Mouse (Mus musculus) inflammation-experienced regulatory T-cells, adult 6 months (primary cell): ENCODE measurements around the gene Gm49333. TPM values are rescaled to one million over a fixed set of nuclear protein-coding genes. Genes with fewer than 3 reads are reported as not detected.
"Not testable (repeated sequence)": the region's sequence is repeated elsewhere in the genome, so short reads cannot be mapped to it uniquely, and the experiment has no call there.

Source experiments
- ATAC-seq: one replicate; pipeline ENCODE4 v1.8.0; 2017
- polyA plus RNA-seq, 3 experiments: library from polyadenylated mRNA; unstranded; fragments of 100-300 nt; shearing (Covaris generic); gene quantifications; one replicate each; pipeline ENCODE4 v1.2.1; 2017

Gene Gm49333
- polyA plus RNA-seq, 3 experiments from 2014 or later: not detected

DNA sequence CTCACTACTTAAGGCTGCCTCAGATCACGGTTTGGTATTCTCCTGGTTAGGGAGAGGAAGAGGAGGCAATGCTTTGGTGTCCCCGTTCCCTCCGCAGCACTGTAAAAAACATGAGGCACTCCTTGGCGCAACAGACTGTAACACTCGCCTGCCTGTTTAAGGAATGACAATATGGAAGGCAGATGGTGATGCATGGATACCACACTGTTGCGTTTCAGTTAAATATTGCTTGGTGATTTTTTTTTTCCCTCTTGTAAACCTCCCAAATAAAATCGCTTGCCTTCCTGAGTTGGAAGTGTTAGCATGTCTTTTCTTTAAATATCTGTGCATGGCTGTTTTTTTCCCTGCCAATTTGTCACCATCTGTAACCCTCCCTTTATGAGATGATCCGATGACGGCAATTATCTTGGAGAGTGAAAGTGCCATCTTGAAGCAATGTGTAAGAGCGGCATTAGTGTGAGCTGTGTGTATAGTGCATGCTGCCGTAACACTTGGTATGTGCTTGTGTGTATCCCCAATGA is 17.5 kb downstream of the Gm49333 start:
- no peak for ATAC-seq

DNA sequence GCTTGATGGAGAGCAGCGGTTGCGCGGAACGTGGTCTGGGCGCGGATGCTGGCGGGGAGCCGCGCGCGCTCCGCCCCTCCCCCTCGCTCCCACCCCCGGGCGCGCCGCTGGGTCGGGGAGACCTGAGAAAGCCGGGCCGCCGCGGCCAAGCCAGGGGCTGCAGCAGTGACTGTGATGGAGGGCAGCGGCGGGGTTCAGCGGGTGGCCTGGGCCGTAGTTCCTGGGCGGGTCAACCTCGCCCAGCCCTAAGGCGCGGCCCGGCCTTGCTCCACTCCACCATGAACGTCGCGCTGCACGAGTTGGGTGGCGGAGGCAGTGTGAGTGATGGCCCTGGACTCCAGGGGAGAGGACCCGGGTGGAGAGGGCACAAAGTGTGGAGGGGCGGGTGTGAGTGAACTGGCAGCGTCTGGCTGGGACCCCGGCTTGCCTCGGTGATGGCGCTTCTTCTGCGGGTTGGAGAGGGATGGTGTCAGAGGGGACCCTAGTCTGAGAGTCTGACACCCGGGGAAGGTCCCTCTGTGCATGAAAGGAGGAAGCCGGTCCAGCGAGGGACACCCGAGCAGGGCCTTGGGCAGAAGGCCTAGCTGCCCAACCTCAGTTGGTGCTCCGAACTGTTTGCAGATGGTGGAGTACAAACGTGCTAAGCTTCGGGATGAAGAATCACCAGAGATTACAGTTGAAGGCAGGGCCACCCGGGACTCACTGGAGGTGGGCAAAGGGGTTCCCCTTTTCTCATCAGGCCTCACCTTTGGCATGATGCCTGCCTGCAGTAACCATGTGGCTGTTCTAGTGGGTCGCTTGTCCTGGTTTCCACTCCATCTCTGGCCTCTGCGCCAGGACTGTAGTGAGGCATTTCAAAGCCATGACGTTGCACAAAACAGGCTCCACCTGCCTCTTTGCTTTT is 18.6 kb downstream of the Gm49333 start, which contains the start of gene Ece2:
Gene Ece2 (plus strand): TSS at position 98 of the 904 bp plus-strand sequence.
- no peak for ATAC-seq

- ATAC-seq: no peak
Measured at GRCm38 (mm10) chr16:20637410-20637809, 26.0 kb downstream of the Gm49333 start.

GRCm38 (mm10) chr16:20638367-20638766 is 27.0 kb downstream of the Gm49333 start:
- no peak for ATAC-seq

- ATAC-seq: peak; percentile 43
Measured at GRCm38 (mm10) chr16:20642161-20642560, 30.8 kb downstream of the Gm49333 start.

GRCm38 (mm10) chr16:20643911-20644310 is 32.5 kb downstream of the Gm49333 start:
- no peak for ATAC-seq

GRCm38 (mm10) chr16:20651076-20651946 is 39.9 kb downstream of the Gm49333 start, which contains the start of gene Psmd2:
Gene Psmd2, plus strand, starts transcription at chr16:20651652.
- peak; percentile 97 for ATAC-seq

- ATAC-seq: no peak
Measured at GRCm38 (mm10) chr16:20651947-20652310, 40.5 kb downstream of the Gm49333 start.

- no peak for ATAC-seq
Measured at GRCm38 (mm10) chr16:20653315-20653714, 41.9 kb downstream of the Gm49333 start.

GRCm38 (mm10) chr16:20657661-20658060 is 46.3 kb downstream of the Gm49333 start:
- no peak for ATAC-seq

DNA sequence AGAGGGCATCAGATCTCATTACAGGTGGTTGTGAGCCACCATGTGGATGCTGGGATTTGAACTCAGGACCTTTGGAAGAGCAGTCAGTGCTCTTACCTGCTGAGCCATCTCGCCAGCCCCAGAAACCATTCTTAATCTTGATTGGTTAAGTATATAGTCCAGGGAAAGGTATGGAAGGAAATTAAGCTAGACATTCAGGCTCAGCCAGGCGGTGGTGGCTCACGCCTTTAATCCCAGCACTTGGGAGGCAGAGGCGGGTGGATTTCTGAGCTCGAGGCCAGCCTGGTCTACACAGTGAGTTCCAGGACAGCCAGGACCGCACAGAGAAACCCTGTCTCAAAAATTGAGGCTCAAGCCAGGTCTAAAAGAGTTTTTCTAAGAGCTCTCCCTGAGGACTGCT is 56.6 kb downstream of the Gm49333 start, which contains the start of gene Eif4g1:
Gene Eif4g1 (plus strand): TSS at position 301 of the 400 bp plus-strand sequence.
- ATAC-seq: not testable (repeated sequence)

DNA sequence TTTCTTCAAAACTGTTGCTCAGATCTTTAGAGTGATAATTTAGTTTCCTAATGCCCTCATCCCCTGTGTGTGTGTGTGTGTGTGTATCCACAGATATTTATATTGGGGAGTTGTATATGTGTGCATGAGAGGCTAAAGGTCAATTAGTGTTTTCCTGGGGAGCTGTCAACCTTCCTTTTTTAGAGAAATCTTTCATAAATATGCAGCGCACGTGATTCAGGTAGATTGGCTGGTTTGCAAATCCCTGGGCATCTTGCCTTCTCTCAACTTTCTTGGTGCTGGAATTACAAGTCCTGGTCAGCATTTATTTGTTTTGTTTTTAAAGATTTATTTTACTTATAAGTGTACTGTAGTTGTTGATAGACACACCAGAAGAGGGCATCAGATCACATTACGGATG is 58.9 kb downstream of the Gm49333 start:
- no peak for ATAC-seq

DNA sequence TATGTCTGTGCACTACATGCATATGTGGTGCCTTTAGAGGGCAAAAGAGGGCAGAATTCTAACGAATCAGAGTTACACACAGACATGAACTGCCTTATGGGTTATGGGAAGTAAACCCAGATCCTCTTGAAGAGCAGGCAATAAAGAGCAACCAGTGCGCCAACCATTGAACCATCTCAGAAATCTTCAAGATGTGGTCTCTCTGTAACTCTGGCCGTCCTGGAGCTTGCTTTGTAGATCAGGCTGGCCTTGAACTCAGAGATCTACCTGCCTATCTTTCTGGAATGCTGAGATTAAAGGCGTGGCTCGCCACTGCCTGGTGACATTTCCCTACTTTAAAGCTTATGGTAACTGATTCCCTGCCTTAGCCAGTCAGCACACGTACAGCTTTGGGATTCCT is 60.5 kb downstream of the Gm49333 start:
- ATAC-seq: no peak

DNA sequence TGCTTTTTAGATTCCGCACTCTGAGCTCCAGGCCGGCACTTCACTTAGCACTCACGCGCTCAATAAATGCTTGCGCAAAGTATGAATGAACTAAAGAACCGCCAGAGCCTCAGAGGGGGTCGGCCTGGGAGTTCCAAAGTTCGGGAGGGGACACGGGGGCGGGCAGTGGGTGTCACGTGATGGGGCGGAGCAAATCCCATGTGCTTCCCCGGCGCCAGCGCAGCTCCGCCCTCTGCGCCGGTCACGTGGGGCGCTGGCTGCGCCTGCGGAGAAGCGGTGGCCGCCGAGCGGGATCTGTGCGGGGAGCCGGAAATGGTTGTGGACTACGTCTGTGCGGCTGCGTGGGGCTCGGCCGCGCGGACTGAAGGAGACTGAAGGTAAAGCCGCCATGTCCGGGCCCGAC is 61.1 kb downstream of the Gm49333 start:
- peak; percentile 91 for ATAC-seq

DNA sequence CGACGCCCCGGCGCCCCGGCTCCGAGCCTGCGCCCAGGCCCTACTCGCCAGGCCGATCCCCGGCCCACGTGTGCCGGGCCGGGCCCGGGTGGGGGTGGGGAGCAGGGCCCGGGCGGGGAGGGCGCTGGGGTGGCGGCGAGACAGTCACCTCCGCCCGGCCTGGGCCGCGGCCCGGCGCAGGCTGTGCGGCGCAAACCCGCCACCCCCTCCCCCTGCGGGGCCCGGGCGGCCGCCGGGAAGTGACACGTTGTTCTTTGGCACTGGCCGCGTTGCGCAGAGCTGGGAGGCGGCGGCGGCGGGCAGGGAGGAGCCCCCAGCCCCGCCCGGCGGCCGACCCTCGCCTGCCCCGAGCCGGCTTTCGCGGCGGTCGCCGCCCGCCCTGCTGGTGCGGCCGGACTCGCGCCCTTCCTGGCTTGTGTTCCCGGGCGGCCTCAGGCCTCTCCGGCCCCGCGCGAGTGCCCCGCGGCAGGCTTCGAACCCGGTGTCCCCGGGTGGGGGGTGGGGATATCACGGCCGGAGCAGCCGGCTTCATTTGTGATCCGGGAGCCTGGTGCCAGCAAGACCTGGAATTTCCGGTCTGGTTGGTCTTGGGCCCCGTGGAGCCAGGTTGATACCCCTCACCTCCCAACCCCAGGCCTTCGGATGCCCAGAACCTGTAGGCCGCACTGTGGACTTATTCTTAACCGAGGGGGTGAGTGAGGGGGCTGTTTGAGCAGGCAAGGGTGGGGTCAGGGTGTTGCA is 61.7 kb downstream of the Gm49333 start:
- ATAC-seq: peak; percentile 33

DNA sequence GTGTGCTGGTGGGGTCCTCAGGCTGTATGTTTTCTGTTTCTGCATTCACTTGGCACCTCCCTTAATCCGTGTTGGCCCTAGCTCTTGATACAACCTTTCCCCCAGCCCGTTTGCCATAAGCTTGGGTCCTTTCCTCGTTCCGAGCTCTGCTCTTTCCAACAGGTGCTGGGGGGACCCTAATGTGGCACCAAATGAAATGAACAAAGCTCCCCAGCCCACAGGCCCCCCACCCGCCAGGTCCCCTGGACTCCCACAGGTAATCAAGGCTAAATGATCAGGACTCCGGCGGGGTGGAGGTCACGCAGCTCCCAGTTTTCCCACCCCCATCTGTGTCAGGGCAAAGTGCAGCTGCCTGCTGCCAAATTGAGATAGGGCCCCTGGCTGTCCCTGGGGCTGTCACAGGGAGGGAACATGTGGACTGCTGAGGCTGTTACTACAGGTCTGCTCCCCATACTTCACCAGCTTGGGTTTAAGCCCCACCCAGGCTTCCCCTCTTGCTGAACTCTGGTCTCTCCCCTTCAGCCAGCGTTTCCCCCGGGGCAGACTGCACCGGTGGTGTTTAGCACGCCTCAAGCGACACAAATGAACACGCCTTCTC is 62.4 kb downstream of the Gm49333 start:
- ATAC-seq: no peak

- no peak for ATAC-seq
Measured at GRCm38 (mm10) chr16:20675213-20675612, 63.8 kb downstream of the Gm49333 start.

DNA sequence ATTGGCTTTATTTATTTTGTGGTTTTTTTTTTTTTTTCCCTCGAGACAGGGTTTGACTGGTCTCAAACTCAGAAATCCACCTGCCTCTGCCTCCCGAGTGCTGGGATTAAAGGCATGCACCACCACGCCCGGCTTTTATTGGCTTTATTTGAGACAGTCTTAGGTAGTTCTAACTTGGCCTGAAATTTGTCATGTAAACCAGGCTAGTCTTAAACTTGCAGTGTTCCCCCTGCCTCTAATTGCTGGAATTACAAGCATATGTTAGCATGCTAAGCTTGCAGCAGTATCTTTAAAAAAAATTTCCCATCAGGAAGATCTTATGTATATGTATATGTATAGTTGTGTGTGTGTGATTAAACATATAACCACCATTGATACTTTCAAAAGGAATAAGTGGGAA is 65.3 kb downstream of the Gm49333 start:
- no peak for ATAC-seq

DNA sequence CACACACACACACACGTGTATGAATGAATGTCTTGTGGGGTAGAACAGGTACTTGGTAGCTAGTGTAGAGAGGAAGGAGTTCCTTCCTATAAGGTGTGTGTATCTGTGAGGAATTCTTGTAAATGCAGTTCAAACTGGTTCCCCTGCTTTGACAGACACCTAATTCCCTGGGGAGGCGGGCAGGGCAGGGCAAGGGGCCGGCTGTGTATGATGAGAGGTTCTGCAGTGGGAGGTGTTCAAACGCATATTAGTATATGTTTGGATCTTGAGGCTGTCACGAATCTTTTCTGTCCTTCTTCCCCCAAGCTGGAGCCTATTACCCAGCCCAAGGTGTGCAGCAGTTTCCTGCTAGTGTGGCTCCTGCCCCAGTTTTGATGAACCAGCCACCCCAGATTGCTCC is 66.0 kb downstream of the Gm49333 start:
- no peak for ATAC-seq

GRCm38 (mm10) chr16:20677974-20678675 is 66.7 kb downstream of the Gm49333 start:
- ATAC-seq: no peak

DNA sequence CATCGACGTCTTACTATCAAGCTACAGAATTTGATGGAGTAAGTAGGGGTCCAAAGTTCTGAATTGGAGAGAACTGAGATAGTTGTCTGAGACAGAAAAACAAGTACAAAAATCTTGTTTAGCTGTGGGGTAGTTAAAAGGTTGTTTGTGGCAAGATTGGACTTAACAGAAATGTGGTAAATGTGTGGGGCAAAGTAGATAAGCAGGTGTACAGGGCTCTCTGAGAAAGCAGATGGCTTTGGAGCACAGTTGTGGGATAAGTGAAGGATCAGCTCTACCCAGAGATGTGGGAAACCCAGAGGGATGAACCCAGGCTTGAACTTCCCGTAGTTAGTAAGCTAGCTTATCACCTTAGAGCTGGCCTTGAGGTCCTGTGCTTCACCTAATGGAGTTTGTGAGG is 79.4 kb downstream of the Gm49333 start:
- no peak for ATAC-seq
